Mouse (Mus musculus): Measurements from ENCODE around the gene Ifitm2.
"Not testable (repeated sequence)": the region's sequence is repeated elsewhere in the genome, so short reads cannot be mapped to it uniquely, and the experiment has no call there.

Ifitm2 gene

GRCm38 (mm10) chr7:140955758-140956555 lies at the start of gene Ifitm2, which contains the start of gene Gm45717:
TSS of gene Ifitm2 (minus strand) at chr7:140955987.
TSS of gene Gm45717 (minus strand) at chr7:140955937.
- no peak for DNase-seq

- no peak for DNase-seq
Measured at GRCm38 (mm10) chr7:141003248-141004010, 47.6 kb upstream of the Ifitm2 start.

- no peak for DNase-seq
Measured at GRCm38 (mm10) chr7:141000881-141001708, 45.3 kb upstream of the Ifitm2 start.

DNA sequence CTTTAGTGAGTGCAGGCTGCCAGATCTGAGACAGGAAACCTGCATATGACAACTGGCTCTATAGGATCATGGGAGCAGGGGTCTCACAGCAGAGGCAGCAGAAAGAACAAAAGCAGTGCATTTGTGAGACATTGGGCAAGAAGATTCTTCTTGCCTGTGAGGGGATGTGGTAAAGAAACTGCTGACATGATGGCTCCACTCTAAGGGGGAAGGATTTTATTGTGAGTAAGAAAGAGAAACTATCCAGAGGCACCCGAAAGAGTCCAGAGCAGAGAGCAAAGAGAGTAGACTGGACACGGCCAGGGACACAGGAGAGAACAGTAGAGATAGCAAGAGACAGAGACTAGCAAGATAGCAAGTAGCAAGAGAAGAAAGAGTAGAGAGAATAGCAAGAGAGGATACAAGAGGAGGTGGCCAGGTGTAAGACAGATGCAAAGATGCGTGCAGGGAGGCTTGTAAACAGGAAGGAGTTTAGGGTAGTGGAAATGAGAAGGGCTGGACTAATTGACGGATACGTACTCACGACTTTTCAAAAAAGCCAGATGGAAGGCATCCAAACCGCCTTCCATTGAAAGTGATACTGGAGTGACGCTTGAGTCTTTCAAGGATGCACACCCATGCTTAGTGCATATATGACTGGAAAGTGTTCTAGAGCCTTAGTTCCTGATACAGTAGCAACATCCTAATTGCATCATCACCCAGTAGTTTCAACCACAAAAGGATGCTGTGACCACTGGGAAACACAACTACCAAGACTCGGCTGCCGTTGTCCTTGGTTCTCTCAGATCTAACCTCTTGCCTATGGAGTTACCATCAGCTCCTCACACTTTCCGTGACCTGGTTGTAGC lies 43.3 kb upstream of the Ifitm2 start:
- DNase-seq: no peak

DNA sequence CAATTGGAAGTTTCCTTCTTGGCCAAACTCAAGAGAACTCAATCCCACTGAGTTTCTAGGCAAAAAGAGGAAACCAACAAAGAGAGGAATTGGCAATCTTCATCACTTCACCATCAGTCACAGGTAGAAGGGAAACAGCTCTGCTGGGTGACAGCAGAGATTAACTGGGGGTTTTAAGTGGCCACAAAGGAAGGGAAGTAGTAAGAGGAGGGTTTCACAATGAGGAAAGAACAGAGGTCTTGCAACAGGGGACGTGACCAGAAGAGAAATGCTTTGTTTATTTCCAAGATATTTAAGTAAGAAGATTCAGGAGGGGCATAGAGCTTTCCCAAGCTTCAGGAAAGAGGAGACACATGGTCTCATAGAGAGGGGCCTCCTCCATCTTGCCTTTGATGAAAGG lies 42.0 kb upstream of the Ifitm2 start:
- no peak for DNase-seq

- DNase-seq: no peak
Measured at GRCm38 (mm10) chr7:140991117-140991689, 35.4 kb upstream of the Ifitm2 start.

DNA sequence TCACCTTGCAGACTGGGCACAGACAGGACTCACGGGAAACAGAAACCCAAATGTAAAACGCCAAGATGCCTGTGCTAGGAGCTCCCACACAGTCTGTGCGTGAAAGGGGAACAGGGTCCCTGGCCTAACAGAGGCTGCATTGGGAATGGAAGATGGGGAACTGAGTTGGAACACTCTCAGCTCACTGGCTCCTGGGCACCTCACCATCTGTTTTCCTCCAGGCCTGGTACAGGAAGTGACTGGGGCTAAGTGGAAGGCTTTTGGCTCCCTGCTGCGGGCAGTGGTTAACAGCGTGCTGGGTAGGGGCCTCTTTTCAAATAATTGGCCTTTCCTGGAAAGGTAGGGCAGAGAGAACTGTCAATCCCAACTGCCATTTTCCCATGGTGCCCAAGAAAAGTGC lies 34.8 kb upstream of the Ifitm2 start:
- no peak for DNase-seq

- DNase-seq: no peak
Measured at GRCm38 (mm10) chr7:140990185-140990584, 34.4 kb upstream of the Ifitm2 start.

- no peak for DNase-seq
Measured at GRCm38 (mm10) chr7:140989022-140989421, 33.2 kb upstream of the Ifitm2 start.

DNA sequence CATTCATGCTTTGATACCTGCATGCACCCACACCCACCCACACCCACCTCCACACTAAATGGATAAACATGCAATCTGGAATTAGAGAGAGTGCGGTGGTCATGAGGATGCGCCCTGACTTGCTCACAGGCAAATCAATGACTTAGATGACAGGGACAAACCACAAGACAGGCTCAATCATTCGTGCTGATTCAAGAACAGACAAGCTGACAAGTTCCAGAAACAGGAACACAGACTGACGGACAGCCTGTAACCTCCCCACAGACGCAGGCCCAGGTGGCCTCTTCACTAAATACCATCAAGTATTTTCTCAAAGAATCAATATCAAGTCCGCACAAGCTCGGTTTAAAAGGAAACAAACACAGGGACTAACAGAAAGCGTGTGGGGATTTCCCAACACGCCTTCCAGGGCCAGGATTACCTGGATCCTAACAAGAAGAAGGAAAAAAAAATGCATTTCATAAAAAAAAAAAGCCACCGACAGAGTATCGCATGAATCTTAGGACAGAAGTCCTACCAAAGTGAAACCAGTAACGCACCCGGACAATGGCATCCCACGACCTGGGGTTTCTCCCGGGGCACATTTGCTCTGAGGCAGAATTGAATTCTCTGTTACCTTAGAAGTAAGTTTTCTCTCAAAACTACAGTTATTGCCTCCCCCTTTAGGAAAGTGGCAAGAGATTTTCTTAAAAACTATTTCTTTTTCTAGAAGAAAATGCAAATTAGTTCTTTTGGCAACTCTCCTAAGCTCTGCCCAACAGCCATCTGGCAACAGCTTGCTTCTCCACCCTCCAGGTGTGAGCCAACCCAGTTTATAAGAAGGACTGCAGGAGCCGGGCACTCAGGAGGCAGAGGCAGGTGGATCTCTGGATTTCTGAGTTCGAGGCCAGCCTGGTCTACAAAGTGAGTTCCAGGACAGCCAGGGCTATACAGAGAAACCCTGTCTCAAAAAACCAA lies 31.7 kb upstream of the Ifitm2 start:
- DNase-seq: no peak

DNA sequence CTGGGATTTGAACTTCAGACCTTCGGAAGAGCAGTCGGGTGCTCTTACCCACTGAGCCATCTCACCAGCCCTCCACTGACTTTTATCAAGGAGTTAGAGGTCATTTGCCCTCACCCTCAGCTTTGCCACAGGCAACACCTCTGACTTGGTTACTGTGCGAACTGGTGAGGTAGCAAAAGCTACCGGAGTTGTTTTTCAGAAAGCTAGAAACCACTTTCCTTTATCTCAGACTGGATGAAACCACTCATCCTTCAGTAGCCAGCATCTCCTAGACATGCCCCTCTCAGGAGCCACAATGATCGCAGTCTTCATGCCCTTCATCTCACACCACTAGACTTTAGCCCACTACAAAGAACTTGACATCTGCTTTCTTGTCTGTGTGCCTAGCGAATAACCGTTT lies 27.2 kb upstream of the Ifitm2 start:
- DNase-seq: no peak

DNA sequence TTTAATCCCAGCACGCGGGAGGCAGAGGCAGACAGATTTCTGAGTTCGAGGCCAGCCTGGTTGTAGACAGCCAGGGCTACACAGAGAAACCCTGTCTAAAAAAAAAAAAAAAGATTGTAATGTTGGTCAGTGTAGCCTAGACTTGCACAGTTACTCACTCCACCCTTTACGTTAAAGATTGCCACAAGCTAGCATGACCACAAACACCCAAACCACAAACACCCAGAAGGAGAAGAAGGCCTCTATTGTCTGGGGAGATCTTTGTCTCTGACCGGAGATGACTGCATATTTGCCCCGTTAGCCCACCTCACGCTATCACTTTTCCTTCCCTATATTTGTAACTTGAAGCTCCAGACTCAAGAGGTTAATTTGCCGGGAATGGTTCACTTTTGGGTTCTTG lies 25.9 kb upstream of the Ifitm2 start:
- DNase-seq: no peak

DNA sequence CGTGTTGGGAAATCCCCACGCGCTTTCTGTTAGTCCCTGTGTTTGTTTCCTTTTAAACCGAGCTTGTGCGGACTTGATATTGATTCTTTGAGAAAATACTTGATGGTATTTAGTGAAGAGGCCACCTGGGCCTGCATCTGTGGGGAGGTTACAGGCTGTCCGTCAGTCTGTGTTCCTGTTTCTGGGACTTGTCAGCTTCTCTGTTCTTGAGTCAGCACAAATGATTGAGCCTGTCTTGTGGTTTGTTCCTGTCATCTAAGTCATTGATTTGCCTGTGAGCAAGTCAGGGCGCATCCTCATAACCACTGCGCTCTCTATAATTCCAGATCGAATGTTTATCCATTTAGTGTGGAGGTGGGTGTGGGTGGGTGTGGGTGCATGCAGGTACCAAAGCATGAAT lies 20.9 kb upstream of the Ifitm2 start:
- DNase-seq: not testable (repeated sequence)

- no peak for DNase-seq
Measured at GRCm38 (mm10) chr7:140975465-140975864, 19.7 kb upstream of the Ifitm2 start.

- no peak for DNase-seq
Measured at GRCm38 (mm10) chr7:140974940-140975339, 19.2 kb upstream of the Ifitm2 start.

- no peak for DNase-seq
Measured at GRCm38 (mm10) chr7:140973396-140974165, 17.8 kb upstream of the Ifitm2 start.

GRCm38 (mm10) chr7:140971479-140972171 lies 15.8 kb upstream of the Ifitm2 start:
- DNase-seq: no peak

GRCm38 (mm10) chr7:140970931-140971330 lies 15.1 kb upstream of the Ifitm2 start:
- DNase-seq: no peak

GRCm38 (mm10) chr7:140968710-140969109 lies 12.9 kb upstream of the Ifitm2 start:
- DNase-seq: not testable (repeated sequence)
